Comparison of ENCODE assay signal across 8 mouse cellular contexts in genomic region chr9:44113105-44113789, GRCm38 (mm10). TPM values are rescaled to one million over a fixed set of nuclear protein-coding genes. Genes with fewer than 3 reads are reported as not detected.
A peak's percentile ranks its signal among the peaks of the same experiment; 100 is the strongest.
DNase-seq lines count a peak whose midpoint lies in the region; ATAC-seq lines count a peak whose summit lies in the region.

TSS of gene Gm49380 (minus strand) at chr9:44113500.
TSS of gene Rnf26 (minus strand) at chr9:44113517.

- H3K36me3 ChIP-seq in lung, embryonic 16.5 days (ENCODE audit: control insufficient read depth, insufficient read depth, low read length), result peaks cover 4% of the 10 kb centered on the region

- ATAC-seq in hematopoietic stem cell, adult 5-6 weeks (replicated peaks in 1 of 2; ENCODE audit: insufficient read depth in 1 of 2, low FRiP score in 2 of 2, low TSS enrichment in 1 of 2, low read depth in 1 of 2, poor library complexity in 2 of 2, severe bottlenecking in 2 of 2), result peak; percentile 95 to 97
- ATAC-seq in lung, embryonic 16.5 days (ENCODE audit: low read depth), result peak; percentile 97

- DNase-seq in MEL-GATA-1-ER (ENCODE audit: extremely low read depth, low read depth), result peak; percentile 98
- DNase-seq in cerebellum, adult 8-10 months, result peak; percentile 96
- peak; percentile 98 for DNase-seq in forelimb bud, embryonic 11.5 days (ENCODE audit: low read depth, low spot score)
- DNase-seq in layer of hippocampus, adult 9-10 months (ENCODE audit: low spot score), result peak; percentile 97
- DNase-seq in ovary, postnatal 10 days (ENCODE audit: low spot score), result peak; percentile 87
- peak; percentile 96 for DNase-seq in thymus, postnatal 10 days (ENCODE audit: low spot score in 2 of 2)

- WGBS in lung, embryonic 16.5 days, result under 1% methylated on average over 51 of the region's 51 CpGs

- H3K4me3 ChIP-seq in lung, embryonic 16.5 days (ENCODE audit: low read length), result peak within 1 kb of the TSS; percentile 80

- H3K27ac ChIP-seq in lung, embryonic 16.5 days (ENCODE audit: low read length), result peak within 1 kb of the TSS; percentile 73; the same call in 1 of the 2 replicates

- no peaks in the 10 kb centered on the region for H3K9me3 ChIP-seq in lung, embryonic 16.5 days (ENCODE audit: control insufficient read depth, low read length)

- H3K9ac ChIP-seq in lung, embryonic 16.5 days (ENCODE audit: low read length), result peak within 1 kb of the TSS; percentile 90

- H3K4me2 ChIP-seq in lung, embryonic 16.5 days (ENCODE audit: low read depth, low read length), result peak within 1 kb of the TSS; percentile 60

- H3K4me1 ChIP-seq in lung, embryonic 16.5 days (replicated peaks; ENCODE audit: control insufficient read depth, insufficient read depth, low read length), result peaks cover 27% of the 10 kb centered on the region

- no peaks in the 10 kb centered on the region for H3K27me3 ChIP-seq in lung, embryonic 16.5 days (ENCODE audit: control insufficient read depth, insufficient read depth, low read depth, low read length)

RNA-seq across cellular contexts. Expression of gene Gm49380, which starts in this region (rescaled TPM):
- total RNA-seq in hematopoietic stem cell, adult 5-6 weeks (2017), result not detected in 2 replicates
- 0.13 and 0.14 TPM in 2 replicates for polyA plus RNA-seq in lung, embryonic 16.5 days (2015; fragmentation: Nextera tagmentation; extraction: Ambion mirVana)

RNA-seq across cellular contexts. Expression of gene Rnf26, which starts in this region (rescaled TPM):
- total RNA-seq in hematopoietic stem cell, adult 5-6 weeks (2017), result 10.8 and 13.0 TPM in 2 replicates
- 60.1 and 63.8 TPM in 2 replicates for polyA plus RNA-seq in lung, embryonic 16.5 days (2015; fragmentation: Nextera tagmentation; extraction: Ambion mirVana)

Comparison
In these comparisons a context has a peak if more than half of its experiments do, and no peak if none do; other contexts are left out.
1. Peak in every context shown above with its lines: DNase-seq, ATAC-seq, H3K4me3 ChIP-seq and H3K27ac ChIP-seq.